Mouse (Mus musculus) cortical plate, adult 2 months (tissue): ENCODE data around the gene Olfr1291-ps1. TPM values are rescaled to one million over a fixed set of nuclear protein-coding genes. Genes with fewer than 3 reads are reported as not detected.

ENCODE experiments used
- H3K27ac ChIP-seq: fragments of 200-500 bp; 2 replicates; pipeline ENCODE4 v1.5.1; 2012; ENCODE audit warnings: low read length, control low read depth, inconsistent platforms; ENCODE audit not compliant: insufficient read depth
- H3K4me1 ChIP-seq: fragments of 200-500 bp; 2 replicates; pipeline ENCODE4 v1.6.1; 2011; ENCODE audit warnings: low read length; ENCODE audit not compliant: control insufficient read depth, insufficient read depth
- H3K4me3 ChIP-seq: fragments of 200-500 bp; 2 replicates; pipeline ENCODE4 v1.5.1; 2011; ENCODE audit warnings: mild to moderate bottlenecking, low read length, control low read depth; ENCODE audit not compliant: insufficient read depth
- CTCF ChIP-seq: fragments of 200-500 bp; IDR thresholded peaks from 2 replicates; pipeline ENCODE4 v1.5.1; 2011; ENCODE audit warnings: mild to moderate bottlenecking, control low read depth, low read length; ENCODE audit not compliant: insufficient read depth; ENCODE audit errors: extremely low read depth
- POLR2A ChIP-seq: fragments of 200-500 bp; IDR thresholded peaks from 2 replicates; pipeline ENCODE4 v1.6.1; 2011; ENCODE audit warnings: mild to moderate bottlenecking, low read length, control low read depth; ENCODE audit not compliant: insufficient read depth; ENCODE audit errors: extremely low read depth
- polyA plus RNA-seq: library from polyadenylated mRNA; depleted of rRNA; stranded (reverse); fragments of >200 nt; gene quantifications from 2 replicates; pipeline ENCODE4 v1.2.3, GENCODE M21; 2012; rRNA removed

Gene Olfr1291-ps1
- polyA plus RNA-seq, result not detected in 2 replicates

- Histone ChIP-seq H3K4me3 (no peak within 1 kb of the TSS), H3K4me1 (no peaks in the 10 kb centered on the region), H3K27ac (no peak within 1 kb of the TSS)
- TF ChIP-seq CTCF, result no peak
- no peak for TF ChIP-seq POLR2A
Measured at GRCm38 (mm10) chr2:111496880-111497279, at the start of gene Olfr1291-ps1. TSS of gene Olfr1291-ps1 (plus strand) at chr2:111497180.

- Histone ChIP-seq H3K4me1 (no peaks in the 10 kb centered on the region), H3K27ac (no peak within 1 kb of the TSS), H3K4me3 (no peak within 1 kb of the TSS)
- TF ChIP-seq CTCF (no peak), POLR2A (no peak)
Measured at GRCm38 (mm10) chr2:111448842-111449241, 48.1 kb upstream of the Olfr1291-ps1 start, which contains the start of gene Olfr1287. TSS of gene Olfr1287 (plus strand) at chr2:111449142.

DNA sequence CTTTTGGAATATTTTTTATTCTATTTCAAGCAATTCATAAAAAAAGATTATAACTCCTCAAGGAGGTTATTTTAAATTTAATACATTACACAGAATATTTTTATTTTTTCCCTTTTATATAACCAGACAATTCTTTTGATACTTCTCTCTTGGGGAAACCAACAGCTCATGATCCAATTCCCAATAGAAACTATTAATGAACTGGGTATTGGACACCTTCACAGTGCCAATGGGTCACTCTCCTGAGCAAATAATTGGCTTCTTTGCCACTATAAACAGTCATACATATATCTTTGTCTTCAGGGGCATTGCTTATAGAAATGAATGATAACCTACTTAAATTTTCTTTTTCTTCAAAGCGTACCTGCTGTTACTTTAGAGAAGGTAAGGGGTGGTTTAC is 23.2 kb upstream of the Olfr1291-ps1 start, which contains the start of gene Olfr1288:
Gene Olfr1288 (plus strand): TSS at position 301 of the 400 bp plus-strand sequence.
- Histone ChIP-seq H3K4me3 (no peak within 1 kb of the TSS), H3K27ac (no peak within 1 kb of the TSS), H3K4me1 (no peaks in the 10 kb centered on the region)
- TF ChIP-seq CTCF, result no peak
- TF ChIP-seq POLR2A, result no peak

DNA sequence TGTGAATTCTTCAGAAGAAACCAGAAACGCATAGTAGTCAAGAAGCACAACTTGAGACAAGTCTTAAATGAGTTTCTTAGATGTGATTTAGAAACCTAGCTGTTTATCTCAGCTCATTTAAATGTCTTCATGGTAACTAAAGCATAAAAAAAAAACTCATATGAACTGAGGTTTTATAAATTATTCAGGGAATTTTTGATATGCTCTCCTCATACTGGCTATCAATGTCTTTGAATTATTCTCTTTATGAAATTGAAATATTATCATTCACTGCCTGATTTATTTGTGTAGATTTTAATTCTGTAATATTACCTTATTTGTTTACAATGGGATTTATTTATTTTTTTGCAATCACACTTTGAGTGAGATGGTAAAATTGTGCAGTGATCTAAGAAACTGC is 16.5 kb upstream of the Olfr1291-ps1 start, which contains the start of gene Olfr1289:
Gene Olfr1289 (plus strand): TSS at position 301 of the 400 bp plus-strand sequence.
- no peak within 1 kb of the TSS for H3K4me3 ChIP-seq
- H3K4me1 ChIP-seq, result no peaks in the 10 kb centered on the region
- no peak within 1 kb of the TSS for H3K27ac ChIP-seq
- TF ChIP-seq POLR2A (no peak), CTCF (no peak)

DNA sequence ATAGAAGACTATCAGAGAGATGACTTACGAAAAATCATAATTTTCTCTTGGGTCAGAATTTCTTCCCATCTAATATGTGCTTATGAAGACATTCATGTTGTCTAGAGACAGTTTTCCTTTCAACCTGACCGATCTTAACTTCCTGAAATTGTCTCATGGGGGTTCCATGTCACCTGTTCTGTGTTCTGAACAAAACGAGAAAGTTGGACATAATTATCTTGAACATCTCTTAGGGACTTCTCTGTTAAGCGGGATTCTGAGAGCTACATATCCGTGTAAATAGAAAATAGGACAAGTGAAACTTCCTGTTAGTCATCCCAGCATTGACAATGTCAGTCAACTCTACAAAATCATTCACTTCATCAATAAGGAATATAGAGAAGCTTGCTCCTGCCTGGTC is 3.3 kb upstream of the Olfr1291-ps1 start, which contains the start of gene Olfr1290:
Gene Olfr1290 (minus strand): TSS at position 101 of the 400 bp plus-strand sequence.
- no peaks in the 10 kb centered on the region for H3K4me1 ChIP-seq
- no peak within 1 kb of the TSS for H3K4me3 ChIP-seq
- H3K27ac ChIP-seq, result no peak within 1 kb of the TSS
- TF ChIP-seq POLR2A (no peak), CTCF (no peak)

GRCm38 (mm10) chr2:111517451-111517850 is 20.5 kb downstream of the Olfr1291-ps1 start:
- H3K27ac ChIP-seq, result no peak overlapping the region
- no peak for TF ChIP-seq POLR2A
- TF ChIP-seq CTCF, result no peak
- H3K4me1 ChIP-seq, result no peaks in the 10 kb centered on the region
- H3K4me3 ChIP-seq, result no peak overlapping the region

- Histone ChIP-seq H3K27ac (no peak within 1 kb of the TSS), H3K4me1 (no peaks in the 10 kb centered on the region), H3K4me3 (no peak within 1 kb of the TSS)
- TF ChIP-seq CTCF, result no peak
- TF ChIP-seq POLR2A, result no peak
Measured at GRCm38 (mm10) chr2:111524903-111525302, 27.9 kb downstream of the Olfr1291-ps1 start, which contains the start of gene Olfr1293-ps. TSS of gene Olfr1293-ps (plus strand) at chr2:111525203.

GRCm38 (mm10) chr2:111540191-111540590 is 43.2 kb downstream of the Olfr1291-ps1 start, which contains the start of gene Olfr1294:
TSS of gene Olfr1294 (minus strand) at chr2:111540291.
- Histone ChIP-seq H3K27ac (no peak within 1 kb of the TSS), H3K4me1 (no peaks in the 10 kb centered on the region)

More at GRCm38 (mm10) chr2:111540191-111540590, 43.2 kb downstream of the Olfr1291-ps1 start, which contains the start of gene Olfr1294:
- no peak within 1 kb of the TSS for H3K4me3 ChIP-seq
- TF ChIP-seq CTCF (no peak), POLR2A (no peak)

Other genes with a start within 250 kb of the Olfr1291-ps1 start
- gene Olfr1276, start 242.7 kb upstream of the Olfr1291-ps1 start, polyA plus RNA-seq, result not detected in 2 replicates
- not detected in 2 replicates for gene Olfr1277, start 223.1 kb upstream of the Olfr1291-ps1 start, polyA plus RNA-seq
- gene Olfr1278, start 207.0 kb upstream of the Olfr1291-ps1 start, polyA plus RNA-seq, result not detected in 2 replicates
- gene Olfr1279, start 196.5 kb upstream of the Olfr1291-ps1 start, polyA plus RNA-seq, result not detected in 2 replicates
- gene Olfr1280, start 183.2 kb upstream of the Olfr1291-ps1 start, polyA plus RNA-seq, result not detected in 2 replicates
- not detected in 2 replicates for gene Olfr1281, start 170.7 kb upstream of the Olfr1291-ps1 start, polyA plus RNA-seq
- gene Olfr1282, start 161.1 kb upstream of the Olfr1291-ps1 start, polyA plus RNA-seq, result not detected in 2 replicates
- gene Olfr1283, start 130.4 kb upstream of the Olfr1291-ps1 start, polyA plus RNA-seq, result not detected in 2 replicates
- gene Olfr1284, start 121.7 kb upstream of the Olfr1291-ps1 start, polyA plus RNA-seq, result not detected in 2 replicates
- not detected in 2 replicates for gene Olfr1286, start 74.1 kb upstream of the Olfr1291-ps1 start, polyA plus RNA-seq
- gene Olfr1287, start 48.0 kb upstream of the Olfr1291-ps1 start, polyA plus RNA-seq, result not detected in 2 replicates
- gene Olfr1288, start 23.1 kb upstream of the Olfr1291-ps1 start, polyA plus RNA-seq, result not detected in 2 replicates
- gene Olfr1289, start 16.4 kb upstream of the Olfr1291-ps1 start, polyA plus RNA-seq, result not detected in 2 replicates
- gene Olfr1290, start 3.4 kb upstream of the Olfr1291-ps1 start, polyA plus RNA-seq, result not detected in 2 replicates
- not detected in 2 replicates for gene Olfr1293-ps, start 28.0 kb downstream of the Olfr1291-ps1 start, polyA plus RNA-seq
- not detected in 2 replicates for gene Olfr1294, start 43.1 kb downstream of the Olfr1291-ps1 start, polyA plus RNA-seq
- not detected in 2 replicates for gene Olfr1295, start 72.5 kb downstream of the Olfr1291-ps1 start, polyA plus RNA-seq
- gene Olfr1297, start 129.3 kb downstream of the Olfr1291-ps1 start, polyA plus RNA-seq, result not detected in 2 replicates
- gene Olfr1298, start 152.0 kb downstream of the Olfr1291-ps1 start, polyA plus RNA-seq, result not detected in 2 replicates
- gene Olfr1299, start 164.2 kb downstream of the Olfr1291-ps1 start, polyA plus RNA-seq, result not detected in 2 replicates